7 mouse cellular contexts compared by ENCODE assay signal in genomic region chr9:108649561-108650440, GRCm38 (mm10). TPM values are rescaled to one million over a fixed set of nuclear protein-coding genes. Genes with fewer than 3 reads are reported as not detected.
DNase-seq lines count a peak whose midpoint lies in the region; ATAC-seq and TF ChIP-seq lines count a peak whose summit lies in the region.

No protein-coding gene starts in this region.

- 30% methylated on average over 29 of the region's 29 CpGs for WGBS in hindbrain, embryonic 15.5 days
- WGBS in midbrain, embryonic 10.5 days = 34% methylated on average over 29 of the region's 29 CpGs

- TF ChIP-seq CTCF in cortical plate, adult 2 months (IDR thresholded peaks at IDR 0.05; ENCODE audit: extremely low read depth, insufficient read depth, low read length) = no peak

- H3K4me1 ChIP-seq in cortical plate, adult 2 months (ENCODE audit: control insufficient read depth, insufficient read depth, low read length) = peaks cover 6% of the 10 kb centered on the region; the same call in 1 of the 2 replicates
- H3K4me1 ChIP-seq in hindbrain, embryonic 15.5 days (replicated peaks) = peaks cover 19% of the 10 kb centered on the region
- H3K4me1 ChIP-seq in midbrain, embryonic 10.5 days = peaks cover 29% of the 10 kb centered on the region

- peak overlapping the region; percentile 77 for H3K4me2 ChIP-seq in hindbrain, embryonic 15.5 days

- peak overlapping the region; percentile 81 for H3K9ac ChIP-seq in hindbrain, embryonic 15.5 days

- H3K27me3 ChIP-seq in hindbrain, embryonic 15.5 days = no peaks in the 10 kb centered on the region
- no peaks in the 10 kb centered on the region for H3K27me3 ChIP-seq in midbrain, embryonic 10.5 days (ENCODE audit: low read depth, poor library complexity, severe bottlenecking)

- DNase-seq in right cerebral cortex, postnatal 14 days = peak; percentile 9
- no peak for DNase-seq in right cerebral cortex, postnatal 25 days
- DNase-seq in midbrain, embryonic 10.5 days (ENCODE audit: low spot score) = no peak
- no peak for DNase-seq in adrenal gland, postnatal 10 days
- no peak for DNase-seq in embryo, embryonic 11 days

- H3K36me3 ChIP-seq in hindbrain, embryonic 15.5 days = no peaks in the 10 kb centered on the region
- peaks cover 10% of the 10 kb centered on the region for H3K36me3 ChIP-seq in midbrain, embryonic 10.5 days

- peak; percentile 36 for ATAC-seq in hindbrain, embryonic 15.5 days (ENCODE audit: low FRiP score, low read depth)

- no peaks in the 10 kb centered on the region for H3K9me3 ChIP-seq in hindbrain, embryonic 15.5 days
- H3K9me3 ChIP-seq in midbrain, embryonic 10.5 days (replicated peaks) = no peaks in the 10 kb centered on the region

- H3K4me3 ChIP-seq in cortical plate, adult 2 months (ENCODE audit: insufficient read depth, low read length) = peak overlapping the region; percentile 51
- H3K4me3 ChIP-seq in hindbrain, embryonic 15.5 days = peak overlapping the region; percentile 81
- H3K4me3 ChIP-seq in midbrain, embryonic 10.5 days = peak overlapping the region; percentile 100

- H3K27ac ChIP-seq in cortical plate, adult 2 months (ENCODE audit: insufficient read depth, low read length) = peak overlapping the region; percentile 87
- peak overlapping the region; percentile 86 for H3K27ac ChIP-seq in hindbrain, embryonic 15.5 days (replicated peaks)
- H3K27ac ChIP-seq in midbrain, embryonic 10.5 days (replicated peaks) = peak overlapping the region; percentile 94

- TF ChIP-seq POLR2A in cortical plate, adult 2 months (IDR thresholded peaks at IDR 0.05; ENCODE audit: extremely low read depth, insufficient read depth, low read length) = no peak

RNA-seq across cellular contexts. Expression of gene Arih2, which starts 0.6 kb away (rescaled TPM):
- polyA plus RNA-seq in cortical plate, adult 2 months (2012; rRNA removed) = 43.7 and 44.4 TPM in 2 replicates
- 43.0 and 48.1 TPM in 2 replicates for polyA plus RNA-seq in hindbrain, embryonic 15.5 days (2015; fragmentation: Nextera tagmentation; extraction: Ambion mirVana)
- 66.8 and 72.6 TPM in 2 replicates for polyA plus RNA-seq in midbrain, embryonic 10.5 days (2016; fragmentation: Nextera tagmentation; extraction: Ambion mirVana)
- 10 to 100 TPM; 56.1 to 59.9 TPM for total RNA-seq in adrenal gland, postnatal 10 days (2021)

RNA-seq across cellular contexts. Expression of gene Slc25a20, which starts 12.1 kb away (rescaled TPM):
- polyA plus RNA-seq in cortical plate, adult 2 months (2012; rRNA removed) = 12.6 and 13.8 TPM in 2 replicates
- polyA plus RNA-seq in hindbrain, embryonic 15.5 days (2015; fragmentation: Nextera tagmentation; extraction: Ambion mirVana) = 43.3 and 47.7 TPM in 2 replicates
- 34.5 and 36.2 TPM in 2 replicates for polyA plus RNA-seq in midbrain, embryonic 10.5 days (2016; fragmentation: Nextera tagmentation; extraction: Ambion mirVana)
- total RNA-seq in adrenal gland, postnatal 10 days (2021) = 100 to 1,000 TPM; 405 to 421 TPM

RNA-seq across cellular contexts. Expression of gene Prkar2a, which starts 39.3 kb away (rescaled TPM):
- 20.6 and 21.2 TPM in 2 replicates for polyA plus RNA-seq in cortical plate, adult 2 months (2012; rRNA removed)
- polyA plus RNA-seq in hindbrain, embryonic 15.5 days (2015; fragmentation: Nextera tagmentation; extraction: Ambion mirVana) = 62.4 and 65.9 TPM in 2 replicates
- polyA plus RNA-seq in midbrain, embryonic 10.5 days (2016; fragmentation: Nextera tagmentation; extraction: Ambion mirVana) = 34.6 and 40.8 TPM in 2 replicates
- 10 to 100 TPM; 31.3 to 45.1 TPM for total RNA-seq in adrenal gland, postnatal 10 days (2021)

RNA-seq across cellular contexts. Expression of gene P4htm, which starts 52.3 kb away (rescaled TPM):
- 105 and 112 TPM in 2 replicates for polyA plus RNA-seq in cortical plate, adult 2 months (2012; rRNA removed)
- 34.9 and 35.1 TPM in 2 replicates for polyA plus RNA-seq in hindbrain, embryonic 15.5 days (2015; fragmentation: Nextera tagmentation; extraction: Ambion mirVana)
- 13.8 and 14.7 TPM in 2 replicates for polyA plus RNA-seq in midbrain, embryonic 10.5 days (2016; fragmentation: Nextera tagmentation; extraction: Ambion mirVana)
- total RNA-seq in adrenal gland, postnatal 10 days (2021) = 1 to 10 TPM; 6.1 to 9.6 TPM
